Mouse (Mus musculus): ENCODE measurements at regions not wholly inside any gene's neighbourhood (a gene's known extent, or its start where the extent isn't known, plus 50 kb on each side); places are given as distances from the start of the nearest gene placed in this dataset.

DNA sequence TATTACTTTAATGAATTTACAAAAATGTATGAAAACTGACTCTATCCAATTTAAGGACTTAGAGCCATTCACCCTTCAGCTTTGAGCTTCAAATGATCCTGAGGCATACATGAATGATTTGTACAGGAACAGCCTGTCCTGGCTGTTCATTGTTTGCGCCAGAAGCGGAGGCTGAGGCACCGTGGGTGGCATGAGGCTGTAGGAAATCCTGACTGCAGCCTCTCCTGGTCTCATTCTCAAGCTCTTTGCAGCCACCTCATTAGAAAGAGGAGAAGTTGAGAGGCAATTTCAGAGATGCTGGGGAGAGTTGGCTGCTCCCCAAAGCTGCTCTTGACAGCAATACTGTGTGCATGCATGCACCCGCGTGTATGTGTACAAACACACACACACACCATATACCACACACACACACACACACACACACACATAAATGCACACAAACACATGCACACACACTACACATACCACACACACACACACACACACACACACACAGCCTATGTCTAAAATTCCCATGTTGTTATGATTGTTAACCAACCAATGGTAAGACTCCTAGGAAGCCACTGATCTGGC, 434.9 kb upstream of the Btbd3 start:
- DNase-seq (ENCODE audit: low spot score), result no peak

DNA sequence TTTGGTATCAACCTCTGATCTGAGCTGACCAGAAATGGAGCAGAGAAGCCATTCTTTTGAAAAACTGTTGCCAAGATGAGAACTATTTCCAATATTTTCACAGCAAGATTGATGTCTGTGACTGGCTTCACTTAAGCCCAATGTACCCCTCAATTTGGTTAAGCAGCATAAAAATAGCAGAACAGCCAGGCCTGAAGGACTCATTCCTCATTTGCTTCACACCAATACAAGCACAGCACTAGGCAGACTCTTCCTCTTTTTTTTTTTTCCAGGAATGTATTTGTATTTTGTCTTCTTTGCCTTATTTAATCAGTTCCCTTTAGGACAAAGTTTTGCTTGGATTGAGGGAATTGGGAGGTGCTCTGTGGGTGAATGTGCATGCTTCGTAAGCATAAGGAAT, 441.4 kb upstream of the Btbd3 start:
- DNase-seq (ENCODE audit: low spot score), result no peak

DNA sequence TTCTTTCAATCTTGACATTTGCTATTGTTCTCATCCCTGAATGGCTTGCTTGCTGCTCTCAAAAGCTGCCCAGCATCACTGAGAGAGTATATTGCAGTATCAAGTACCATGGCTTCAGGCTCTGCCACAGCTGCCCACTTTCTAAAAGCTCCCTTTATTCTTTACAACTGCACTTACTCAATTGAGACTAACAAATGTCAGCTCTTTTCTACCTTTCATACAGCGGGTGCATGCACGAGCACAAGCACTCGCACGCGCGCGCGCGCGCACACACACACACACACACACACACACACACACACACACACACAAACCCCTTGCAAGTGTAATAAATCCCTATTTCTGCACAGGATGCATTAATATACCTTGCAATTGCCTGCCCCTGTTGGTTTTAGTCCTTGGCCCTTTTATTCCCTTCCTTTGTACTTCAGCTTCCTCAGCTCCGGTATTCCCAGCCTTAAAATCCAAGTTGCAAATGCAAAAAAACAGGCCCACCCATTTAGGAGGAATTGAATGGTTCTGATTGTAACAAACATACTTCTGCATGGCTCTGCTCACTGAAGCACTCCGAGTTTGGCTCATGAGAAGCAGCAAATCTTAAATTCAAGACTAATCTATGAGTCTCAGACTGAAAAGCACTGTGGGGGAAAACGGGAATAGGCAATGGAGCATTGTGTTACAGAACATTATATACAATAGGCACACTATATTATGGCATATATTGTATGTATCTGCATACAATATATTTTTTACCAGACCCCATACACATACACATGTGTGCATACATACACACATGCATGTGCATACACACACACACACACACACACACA, 447.7 kb upstream of the Btbd3 start:
- no peak for DNase-seq (ENCODE audit: low spot score)

DNA sequence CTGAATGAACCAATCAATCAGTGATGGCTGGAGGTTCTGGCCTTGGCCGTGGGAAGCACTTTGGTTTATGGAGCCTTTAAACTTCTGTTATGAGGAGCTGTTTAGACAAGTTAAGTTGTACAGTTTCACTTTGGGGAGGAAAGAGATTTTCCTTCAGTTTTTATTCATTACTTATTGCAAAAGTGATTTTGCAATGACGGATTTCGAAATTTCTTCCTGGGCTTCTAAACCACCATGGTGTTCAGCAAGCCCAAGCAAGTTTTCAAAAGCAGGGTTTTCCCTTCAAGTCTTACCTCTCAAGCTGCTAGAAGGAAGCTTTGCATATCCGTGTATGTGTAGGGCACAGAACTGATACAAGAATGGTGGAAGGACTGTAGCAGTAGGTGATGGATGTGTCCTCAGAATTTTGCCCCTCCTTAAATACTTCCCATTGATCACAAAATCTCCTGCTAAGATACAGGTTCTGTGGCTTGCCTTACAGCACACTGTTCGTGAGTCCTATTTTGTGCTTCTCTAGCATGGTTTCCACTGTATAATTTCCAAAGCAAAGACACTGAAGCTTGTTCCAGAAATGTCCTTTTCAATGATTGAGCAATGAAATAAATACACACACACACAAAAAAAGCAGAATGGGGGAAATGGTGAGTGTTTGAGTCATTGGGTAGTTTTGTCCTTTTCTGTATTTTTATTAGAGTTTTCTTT, 448.6 kb upstream of the Btbd3 start:
- DNase-seq (ENCODE audit: low spot score), result no peak

DNA sequence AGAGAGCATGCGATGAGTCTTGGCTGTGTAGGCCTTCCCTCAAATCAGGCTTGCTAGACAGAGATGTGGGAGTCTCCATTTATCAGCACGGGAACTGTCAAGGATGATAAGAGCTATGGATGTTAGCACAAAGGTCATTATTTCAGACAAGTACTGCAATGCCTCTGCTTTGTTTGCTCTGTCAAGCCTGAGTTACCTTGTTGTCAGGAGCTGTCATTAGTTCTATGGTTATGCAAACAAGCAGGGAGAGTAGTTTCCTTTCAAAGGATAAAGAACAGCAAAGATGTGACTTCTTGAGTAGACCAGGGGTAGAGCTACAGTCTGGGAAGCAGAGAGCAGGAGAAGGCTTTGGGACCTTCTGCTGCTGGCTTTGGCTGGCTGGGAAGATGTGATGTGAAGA, 461.5 kb upstream of the Btbd3 start:
- no peak for DNase-seq (ENCODE audit: low spot score)

DNA sequence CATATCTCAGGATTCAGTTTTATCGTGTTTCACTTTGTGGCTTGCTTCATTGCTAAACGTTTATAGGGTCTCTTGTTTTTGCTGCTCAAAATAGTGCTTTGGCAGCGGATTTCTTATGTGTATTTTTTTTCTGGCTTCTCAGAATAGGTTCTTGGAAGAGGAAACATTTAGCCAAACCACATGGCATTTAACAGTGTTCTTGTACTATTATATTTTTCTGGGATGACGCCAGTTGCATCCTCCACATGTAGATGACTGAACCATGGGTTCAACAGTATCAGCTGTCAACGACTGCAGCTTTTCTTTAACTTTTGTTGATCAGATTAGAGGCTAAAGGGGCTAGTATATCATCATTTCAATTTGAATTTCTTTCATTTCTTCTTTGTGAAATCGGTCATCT, 472.3 kb upstream of the Btbd3 start:
- DNase-seq (ENCODE audit: low spot score), result no peak

DNA sequence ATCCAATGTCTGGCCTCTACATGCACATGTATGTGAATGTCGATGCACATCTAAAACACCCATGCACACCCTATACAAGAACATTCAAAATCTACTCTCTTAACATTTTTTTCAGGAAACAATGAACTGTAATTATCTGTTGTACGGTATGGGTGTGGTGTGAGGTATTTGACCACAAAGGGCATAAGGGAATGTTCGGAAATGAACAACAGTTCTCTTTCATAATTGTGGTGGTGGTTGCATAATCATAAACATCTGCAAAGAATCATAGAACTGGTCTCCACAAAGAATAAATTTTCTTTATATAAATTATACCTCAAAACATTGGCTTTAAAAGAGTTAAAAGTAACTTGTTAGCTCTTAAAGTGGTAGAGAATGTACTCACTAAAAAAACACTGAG, 478.9 kb upstream of the Btbd3 start:
- no peak for DNase-seq (ENCODE audit: low spot score)

DNA sequence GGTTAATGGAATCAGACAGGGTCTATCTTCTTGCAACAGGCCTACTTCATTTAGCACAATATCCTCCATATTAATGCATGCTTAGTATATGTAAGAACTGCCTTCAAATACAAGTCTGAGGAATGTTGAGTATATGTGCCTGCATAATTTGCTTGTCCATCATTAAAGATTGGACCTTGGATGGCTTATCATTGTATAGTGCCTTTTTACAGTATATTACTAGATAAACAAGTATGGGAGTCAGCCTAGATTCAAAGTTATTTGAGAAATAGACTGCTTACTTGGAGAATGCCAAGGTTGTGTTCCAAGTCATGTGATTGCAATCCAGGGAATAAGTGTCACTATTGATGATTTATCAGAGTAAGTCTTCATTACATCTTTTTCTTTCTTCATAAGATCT, 491.6 kb upstream of the Btbd3 start:
- no peak for DNase-seq (ENCODE audit: low spot score)

DNA sequence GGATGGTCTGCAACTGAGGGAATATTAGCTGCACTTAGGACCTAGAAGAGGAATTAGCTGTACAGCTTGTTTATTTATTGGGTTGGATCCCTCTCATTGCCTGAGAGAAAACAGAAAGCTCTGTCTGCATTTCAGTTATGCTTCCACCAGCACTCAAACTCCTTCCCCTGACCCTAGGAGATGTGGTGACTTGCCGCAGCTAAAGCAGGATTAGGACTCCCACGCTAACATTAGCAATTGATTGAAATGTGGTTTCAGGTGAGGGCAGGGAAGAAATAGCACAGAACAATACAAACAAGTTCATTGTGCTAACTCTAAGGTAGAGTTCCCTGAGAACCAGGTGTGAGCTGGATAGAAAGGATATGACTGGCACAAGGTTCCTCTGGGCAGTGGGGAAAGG, 496.9 kb upstream of the Btbd3 start:
- no peak for DNase-seq (ENCODE audit: low spot score)

DNA sequence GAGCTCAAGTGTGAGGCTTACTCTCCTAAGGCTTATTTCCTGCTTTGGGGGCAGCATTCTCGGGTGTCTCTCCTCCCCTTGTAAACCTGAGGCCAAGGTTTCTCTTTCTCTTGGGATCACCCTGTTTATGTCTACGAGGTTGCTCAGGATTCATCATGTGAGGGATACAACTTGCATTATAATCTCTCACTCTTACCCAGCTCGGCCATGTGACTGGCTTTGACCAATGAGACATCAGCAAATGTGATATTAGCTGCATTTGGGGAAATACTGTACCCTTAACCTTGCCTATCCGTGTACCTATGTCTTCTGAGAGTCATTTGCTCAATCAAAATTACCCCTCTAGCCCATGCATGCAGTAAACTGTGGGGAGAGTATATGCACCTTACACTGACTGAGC, 498.0 kb upstream of the Btbd3 start:
- no peak for DNase-seq (ENCODE audit: low spot score)

DNA sequence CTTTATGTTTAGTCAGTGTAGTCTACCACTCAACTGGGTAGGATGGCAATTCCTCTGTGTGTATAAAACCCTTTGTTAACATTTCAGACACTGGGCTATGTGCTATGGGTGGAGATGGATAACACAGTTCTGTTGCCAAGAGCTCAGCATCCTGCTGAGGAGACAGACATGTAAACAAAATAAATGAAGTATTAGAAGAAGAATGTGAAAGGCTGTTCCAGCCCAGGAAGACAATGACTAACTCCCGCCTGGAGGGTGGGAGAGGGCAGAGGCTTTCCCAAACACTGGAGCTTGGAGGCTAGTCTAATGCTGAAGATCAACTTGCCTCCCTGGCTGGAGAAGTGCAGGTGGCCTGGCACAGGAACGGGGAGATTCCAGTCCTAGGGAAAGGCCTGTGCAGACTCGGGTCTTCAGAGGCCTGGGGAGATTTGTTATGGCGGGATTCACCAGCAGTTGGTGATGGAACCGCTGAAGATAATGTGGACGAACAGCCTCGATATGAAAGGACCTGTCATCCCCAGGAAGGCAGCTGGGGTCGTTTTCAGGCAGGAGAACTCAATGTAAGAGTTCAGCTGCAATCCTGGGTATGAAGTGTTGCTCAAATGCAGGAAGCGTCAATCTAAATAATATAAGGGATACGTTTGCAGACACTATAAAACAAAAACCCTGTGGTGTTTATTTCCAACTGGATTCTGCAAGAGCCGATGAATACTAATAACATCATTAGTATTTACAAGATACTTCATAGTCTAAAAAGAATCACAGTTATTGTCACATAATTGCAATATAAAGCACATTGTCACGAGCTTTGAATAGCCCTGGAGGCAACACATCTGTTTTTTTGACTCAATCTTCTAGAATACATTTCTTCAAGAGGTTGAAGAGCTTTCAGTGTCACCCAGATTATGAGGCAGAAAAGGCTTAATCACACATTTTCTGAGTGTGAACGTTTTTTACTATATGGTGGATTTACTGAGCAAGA, 498.8 kb upstream of the Btbd3 start:
- DNase-seq (ENCODE audit: low spot score), result peak; percentile 4

DNA sequence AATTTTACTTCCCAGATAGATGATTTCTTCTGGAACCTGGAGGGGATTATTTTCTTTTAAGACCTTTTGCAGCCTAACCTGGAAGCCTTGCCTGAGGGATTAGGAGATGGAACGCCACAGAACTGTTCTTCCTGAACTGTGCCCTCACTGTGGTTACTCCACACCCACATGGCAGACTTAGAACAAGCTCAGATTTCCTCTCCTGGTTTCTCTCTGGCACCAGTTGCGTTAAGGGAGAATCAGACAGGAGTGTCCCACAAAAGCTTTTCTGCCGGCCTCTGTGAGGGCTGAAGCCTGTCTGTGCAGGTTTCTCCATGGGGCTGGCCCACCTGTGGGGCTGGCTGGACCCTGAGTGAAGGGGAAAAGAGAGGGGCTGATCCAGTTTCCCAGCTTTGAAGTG, 500.1 kb upstream of the Btbd3 start:
- no peak for DNase-seq (ENCODE audit: low spot score)

DNA sequence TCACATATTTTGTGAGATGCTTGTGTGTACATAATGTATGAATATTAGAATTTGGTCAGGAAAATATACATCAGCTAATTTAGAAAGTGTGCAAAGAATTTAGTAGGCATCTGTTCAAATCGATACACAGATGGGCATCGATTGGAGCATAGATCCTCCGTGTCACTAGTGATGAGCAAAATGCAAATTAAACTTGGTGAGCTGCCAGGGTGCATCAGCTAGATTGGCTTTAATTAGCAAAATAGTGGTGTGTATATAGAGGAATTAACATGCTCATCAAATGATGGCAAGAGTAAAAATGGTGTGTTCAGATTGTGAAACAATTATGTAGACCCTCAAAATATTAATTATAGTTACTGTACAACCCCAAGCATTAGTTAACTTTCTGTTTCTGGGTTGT, 501.9 kb upstream of the Btbd3 start:
- DNase-seq (ENCODE audit: low spot score), result no peak

DNA sequence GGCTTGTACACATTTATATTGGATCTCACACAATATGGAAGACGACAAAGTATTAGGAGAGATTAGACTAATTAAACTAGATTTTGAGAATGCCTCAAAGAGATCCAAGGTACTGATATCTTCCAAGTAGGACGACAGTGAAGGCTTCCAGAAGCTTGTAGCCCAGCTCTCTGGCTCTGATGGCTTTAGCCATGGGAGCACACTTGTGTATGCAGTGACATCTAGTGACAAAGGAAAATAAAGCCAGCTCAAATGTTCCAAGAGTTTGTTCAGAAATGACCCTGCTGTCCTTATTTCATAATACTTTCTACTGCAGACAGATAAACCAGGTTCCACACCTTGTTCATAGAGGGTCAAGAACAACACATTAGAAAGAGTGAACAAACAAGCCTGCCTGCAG, 524.0 kb upstream of the Btbd3 start:
- DNase-seq (ENCODE audit: low spot score), result peak; percentile 26

DNA sequence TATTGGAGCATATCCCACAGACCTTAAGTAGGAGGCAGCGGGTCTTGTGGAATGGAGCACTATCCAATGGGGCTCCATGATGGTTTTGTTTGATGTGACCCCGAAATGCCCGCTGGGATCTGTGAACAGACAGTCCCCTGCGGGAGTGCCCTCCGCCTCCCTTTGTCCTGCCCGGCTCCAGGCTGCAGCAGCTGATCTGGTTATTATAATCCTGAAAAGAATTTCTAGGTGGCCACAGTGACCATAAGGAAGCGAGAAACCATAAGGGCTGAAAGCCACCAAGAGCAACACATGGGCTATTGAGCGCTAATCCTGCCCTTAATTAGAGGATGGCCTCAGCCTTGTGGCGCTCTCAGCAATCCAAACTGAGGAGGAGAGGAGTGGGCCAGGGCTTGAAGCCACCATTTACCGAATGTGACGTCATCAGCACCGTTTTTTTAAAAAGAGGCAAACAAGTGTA, 525.9 kb upstream of the Btbd3 start:
- no peak for DNase-seq (ENCODE audit: low spot score)

DNA sequence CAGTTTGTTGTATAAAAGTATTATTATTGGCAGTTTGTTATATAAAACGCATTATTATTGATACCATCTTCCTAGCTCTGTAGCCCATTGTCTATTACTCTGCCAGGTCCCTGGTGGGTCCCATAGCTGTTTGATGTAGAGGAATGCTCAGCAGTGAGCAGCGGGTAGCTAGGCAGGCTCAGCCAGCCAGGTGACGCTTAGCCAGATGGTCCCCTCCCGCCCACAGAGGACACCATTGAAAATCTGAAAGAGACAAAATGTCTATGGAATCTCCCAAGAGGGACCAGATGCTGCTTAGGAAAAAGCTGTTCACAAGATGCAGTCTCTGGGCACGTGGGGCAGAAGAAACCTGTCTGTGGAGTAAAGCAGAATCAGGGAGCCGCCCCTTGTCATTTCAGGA, 526.5 kb upstream of the Btbd3 start:
- DNase-seq (ENCODE audit: low spot score), result no peak

DNA sequence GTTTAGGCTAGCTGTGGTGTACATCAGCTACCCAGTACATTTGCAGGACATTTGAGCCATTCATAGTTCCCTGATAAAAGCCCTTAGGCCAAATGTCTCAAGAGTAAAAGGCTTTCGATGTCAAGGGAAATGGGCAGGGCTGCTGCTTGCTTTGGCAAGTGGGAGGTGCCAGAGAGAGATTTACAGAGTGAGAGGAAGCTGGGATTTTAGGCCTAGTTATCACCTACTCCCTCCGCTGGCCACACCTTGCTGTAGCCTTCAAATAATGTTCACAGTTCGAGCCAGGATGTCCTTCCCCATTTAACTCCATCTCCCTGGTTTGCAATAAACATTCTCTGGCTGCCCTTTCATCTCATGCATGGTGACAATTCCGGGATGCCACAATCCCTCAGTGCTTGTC, 527.2 kb upstream of the Btbd3 start:
- no peak for DNase-seq (ENCODE audit: low spot score)

DNA sequence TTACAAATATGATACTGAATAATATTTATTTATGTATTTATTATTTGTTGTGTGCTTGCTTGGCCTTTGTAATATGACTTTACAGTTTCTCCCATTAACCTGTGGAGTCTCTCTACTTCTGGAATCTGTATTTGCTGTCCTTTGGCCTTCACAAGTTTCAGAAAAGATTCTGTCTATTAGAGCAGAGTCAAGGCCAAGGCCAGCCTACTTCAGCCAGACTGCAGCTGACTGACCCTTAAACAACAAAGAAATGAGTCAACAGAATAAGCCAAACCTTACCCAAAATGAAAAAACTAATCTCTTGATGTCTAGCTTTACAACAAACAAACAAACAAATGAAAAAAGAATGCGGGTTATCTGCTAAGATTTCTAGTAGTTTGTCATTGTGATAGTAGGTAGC, 532.7 kb upstream of the Btbd3 start:
- DNase-seq (ENCODE audit: low spot score), result no peak

DNA sequence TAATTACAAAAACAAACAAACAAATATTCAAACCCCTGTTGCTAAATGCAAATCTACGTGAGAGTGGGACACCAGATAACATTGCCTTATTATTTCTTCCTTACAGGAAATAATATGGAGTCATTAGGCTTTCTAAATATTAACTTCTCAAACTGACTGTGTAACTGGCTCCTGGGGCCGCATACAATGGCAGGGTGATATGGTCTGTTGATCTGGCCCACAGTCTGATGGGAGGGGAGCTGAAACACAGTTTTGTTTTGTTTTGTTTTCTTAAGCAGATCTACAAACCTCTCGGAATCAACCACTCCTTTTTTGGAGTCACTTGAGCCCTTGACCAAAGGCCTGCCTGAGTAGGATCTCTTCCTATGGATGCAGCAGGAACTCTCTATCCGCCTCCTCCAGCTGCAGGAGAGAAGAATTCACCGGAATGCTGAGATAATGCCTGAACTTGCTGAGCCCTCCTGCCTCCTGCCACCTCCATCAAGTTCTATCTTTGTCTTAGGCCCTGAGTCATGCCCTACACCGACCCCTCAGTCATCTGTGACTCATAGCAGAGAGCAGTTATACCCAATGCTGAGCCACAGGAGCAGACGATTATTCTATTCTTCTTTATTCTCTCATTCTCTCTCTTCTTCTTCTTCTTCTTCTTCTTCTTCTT, 534.5 kb upstream of the Btbd3 start:
- DNase-seq (ENCODE audit: low spot score), result no peak

DNA sequence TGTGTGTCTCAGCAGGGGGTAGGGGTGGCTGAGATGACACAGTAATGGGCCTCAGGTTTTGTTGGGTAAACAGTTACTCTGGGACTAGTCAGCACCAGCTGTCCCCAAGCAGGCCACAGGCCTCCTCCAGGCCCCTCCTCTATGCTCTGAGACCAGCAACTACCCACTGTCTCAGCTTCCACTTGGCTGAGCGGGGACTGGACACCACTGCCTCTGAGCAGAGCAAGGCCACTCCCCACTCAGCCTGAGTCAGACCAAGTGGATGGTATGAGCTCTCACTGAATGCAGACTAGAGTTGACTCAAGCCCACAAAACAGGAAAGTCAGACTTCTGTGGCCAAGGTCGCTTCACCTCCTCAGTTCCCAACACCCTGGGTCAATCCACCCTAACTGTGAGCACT, 540.5 kb upstream of the Btbd3 start:
- peak; percentile 52 for DNase-seq (ENCODE audit: low spot score)

DNA sequence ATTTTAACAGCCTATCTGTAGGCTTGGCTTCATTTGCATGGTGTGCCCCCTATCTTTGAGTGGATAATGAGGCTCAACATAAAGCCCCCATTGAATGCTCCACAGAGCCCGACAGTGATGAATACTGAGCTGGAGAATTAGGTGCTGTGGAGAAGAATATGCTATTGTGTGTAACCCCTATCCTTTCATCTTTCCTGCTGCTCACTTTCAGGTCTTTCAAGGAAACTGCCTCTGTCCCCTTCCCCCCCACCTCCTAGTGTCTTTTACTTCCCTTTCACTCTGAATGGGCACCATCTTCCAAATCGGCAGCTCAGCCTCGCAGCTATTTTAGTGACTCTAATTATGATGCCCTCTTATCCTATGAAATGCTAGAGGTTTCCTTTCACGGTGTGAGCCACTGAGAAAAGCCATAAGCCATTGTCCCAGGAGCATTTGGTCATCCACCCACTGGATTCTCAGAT, 549.8 kb upstream of the Btbd3 start:
- no peak for DNase-seq (ENCODE audit: low spot score)
